Mouse (Mus musculus) lung, adult 10 weeks (tissue): ENCODE results near the gene Arg1. TPM values are rescaled to one million over a fixed set of nuclear protein-coding genes. Genes with fewer than 3 reads are reported as not detected.

ENCODE experiments used
- polyA plus RNA-seq: library from polyadenylated mRNA; stranded (reverse); fragments of 350-450 nt; fragmentation: Illumina TruSeq; extraction: RNeasy Lipid Tissue Mini Kit (QIAGEN cat#74804); gene quantifications from one replicate; pipeline ENCODE4 v1.2.3, GENCODE M21; 2014; ENCODE audit warnings: low read depth, low replicate concordance; ENCODE audit not compliant: insufficient read depth

The Arg1 gene
- polyA plus RNA-seq: 2.2 TPM

GRCm38 (mm10) chr10:24926962-24927720 is at the start of gene Arg1:
Gene Arg1 (minus strand): TSS chr10:24927484.

GRCm38 (mm10) chr10:24869760-24870290 is 57.5 kb downstream of the Arg1 start, which contains the start of gene Med23:
Gene Med23 (plus strand): TSS chr10:24869986.

Other genes starting within 250 kb of the Arg1 start
- 2.0 TPM for gene Enpp1, start 215.3 kb downstream of the Arg1 start, polyA plus RNA-seq
- 1.3 TPM for gene Enpp3, start 84.7 kb downstream of the Arg1 start, polyA plus RNA-seq
- gene Med23, start 57.5 kb downstream of the Arg1 start, polyA plus RNA-seq: 4.5 TPM